Mouse (Mus musculus) C2C12 (cell line): ENCODE data around the gene St8sia1.

ENCODE experiments used
- CEBPB ChIP-seq: IDR thresholded peaks from one replicate; pipeline ENCODE4 v1.6.1; 2011; ENCODE audit warnings: low read depth, mild to moderate bottlenecking, control low read depth, moderate library complexity
- CTCF ChIP-seq: IDR thresholded peaks from one replicate; pipeline ENCODE4 v1.5.1; 2011; ENCODE audit not compliant: control insufficient read depth, insufficient read depth, insufficient read length
- MYOG ChIP-seq: IDR thresholded peaks from one replicate; pipeline ENCODE4 v1.6.1; 2011; ENCODE audit not compliant: control insufficient read depth, insufficient read length; ENCODE audit errors: extremely low read depth

- TF ChIP-seq CTCF (no peak), MYOG (no peak), CEBPB (no peak)
Observed at GRCm38 (mm10) chr6:142880849-142881470, 83.3 kb downstream of the St8sia1 start.
